Mouse (Mus musculus) olfactory bulb, adult 2 months (tissue): ENCODE measurements around the gene Olig1.

Experiments used
- CTCF ChIP-seq: fragments of 200-500 bp; IDR thresholded peaks from 2 replicates; pipeline ENCODE4 v1.5.1; 2012; ENCODE audit warnings: low read depth, mild to moderate bottlenecking, low read length, moderate library complexity; ENCODE audit not compliant: insufficient read depth
- POLR2A ChIP-seq: fragments of 200-500 bp; IDR thresholded peaks from 2 replicates; pipeline ENCODE4 v1.6.1; 2012; ENCODE audit warnings: mild to moderate bottlenecking, low read depth, low read length, moderate library complexity; ENCODE audit not compliant: insufficient read depth

GRCm38 (mm10) chr16:91227760-91228043 is 41.9 kb upstream of the Olig1 start:
- TF ChIP-seq CTCF (no peak), POLR2A (no peak)
